10 mouse cellular contexts compared by ENCODE assay signal in the genomic region with DNA sequence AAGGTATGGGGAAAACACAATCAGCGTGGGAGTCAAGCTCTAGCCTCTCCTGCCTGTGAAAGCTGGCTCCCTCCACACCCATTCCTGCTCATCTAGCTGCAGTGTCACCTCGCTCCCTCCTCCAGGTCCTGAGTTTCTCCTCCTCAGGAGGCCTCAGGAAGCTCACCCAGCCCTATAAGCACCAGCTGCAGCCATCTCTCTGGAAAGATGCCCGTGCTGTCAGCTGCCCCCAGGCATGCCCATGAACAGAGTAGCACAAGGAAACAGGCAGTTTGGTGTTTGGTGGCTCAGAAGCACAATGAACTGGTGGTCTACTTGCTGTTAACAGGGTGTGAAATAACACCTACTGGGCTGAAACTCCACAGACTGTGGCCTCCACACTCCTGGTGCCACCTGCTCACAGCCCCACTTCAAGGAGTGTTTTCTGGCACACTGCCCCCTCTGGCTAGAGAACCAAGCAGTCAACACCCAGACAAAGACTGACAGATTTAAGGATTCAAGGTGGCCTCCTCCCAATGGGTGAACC. TPM values are rescaled to one million over a fixed set of nuclear protein-coding genes. Genes with fewer than 3 reads are reported as not detected.
DNase-seq lines count a peak whose midpoint lies in the region; ATAC-seq and TF ChIP-seq lines count a peak whose summit lies in the region.
"Had no signal": no experiment of that assay in that cellular context is flagged by ENCODE, and none has a peak within 500 bp of the region (broad histone marks: within the 10 kb centered on the region; RNA-seq: fewer than 3 reads in every experiment).

No protein-coding gene starts in this region.

- 0 out of 2 replicates have a peak overlapping the region, but pooled peaks have one; percentile 24 for H3K27ac ChIP-seq in liver, postnatal 0 days (ENCODE audit: low read depth)
- peak overlapping the region; percentile 52 for H3K27ac ChIP-seq in forebrain, embryonic 14.5 days (ENCODE audit: low read depth, low read length)

- H3K4me3 ChIP-seq in liver, postnatal 0 days (ENCODE audit: low read depth, low read length) = no peak overlapping the region
- H3K4me3 ChIP-seq in forebrain, embryonic 14.5 days (ENCODE audit: low read depth, low read length) = no peak overlapping the region
- H3K4me3 ChIP-seq: embryonic facial prominence, embryonic 15.5 days had no signal

- 59% methylated on average over 3 of the region's 3 CpGs for WGBS in liver, postnatal 0 days (ENCODE audit: insufficient replicate concordance)
- 44% methylated on average over 3 of the region's 3 CpGs for WGBS in forebrain, embryonic 14.5 days

- no peak overlapping the region for H3K4me2 ChIP-seq in liver, postnatal 0 days (ENCODE audit: low read depth, low read length)
- no peak overlapping the region for H3K4me2 ChIP-seq in forebrain, embryonic 14.5 days (ENCODE audit: low read length)
- H3K4me2 ChIP-seq: embryonic facial prominence, embryonic 15.5 days had no signal

- peak; percentile 38 to 59 for DNase-seq in cerebellum, postnatal 14 days
- no peak for DNase-seq in cerebellum, adult 9-10 months
- DNase-seq in liver, postnatal 0 days = no peak
- no peak for DNase-seq in liver
- DNase-seq in forebrain, embryonic 14.5 days (ENCODE audit: low spot score) = peak; percentile 79
- peak; percentile 21 for DNase-seq in retina, embryonic 14.5 days (ENCODE audit: low spot score)
- DNase-seq in layer of hippocampus, adult 9-11 months = no peak
- DNase-seq: adrenal gland, adult 8-10 months had no signal

- no peak for ATAC-seq in liver, postnatal 0 days
- peak; percentile 84 for ATAC-seq in forebrain, embryonic 14.5 days
- no peak for ATAC-seq in activated CD4-positive, CD25-positive, alpha-beta regulatory T cell, adult 4 months

- no peak overlapping the region for H3K9ac ChIP-seq in liver, postnatal 0 days (replicated peaks)
- no peak overlapping the region for H3K9ac ChIP-seq in forebrain, embryonic 14.5 days (ENCODE audit: low read length)
- H3K9ac ChIP-seq: embryonic facial prominence, embryonic 15.5 days had no signal

- H3K9me3 ChIP-seq in liver, postnatal 0 days (ENCODE audit: low read length) = no peaks in the 10 kb centered on the region
- H3K9me3 ChIP-seq in forebrain, embryonic 14.5 days (replicated peaks; ENCODE audit: control insufficient read depth, low read length) = no peaks in the 10 kb centered on the region
- H3K9me3 ChIP-seq: embryonic facial prominence, embryonic 15.5 days had no signal

- H3K4me1 ChIP-seq in liver, postnatal 0 days (ENCODE audit: insufficient read depth) = peaks cover 6% of the 10 kb centered on the region; the same call in 1 of the 2 replicates
- H3K4me1 ChIP-seq in forebrain, embryonic 14.5 days (ENCODE audit: control insufficient read depth, insufficient read depth, low read length) = peaks cover 8% of the 10 kb centered on the region

- H3K27me3 ChIP-seq in liver, postnatal 0 days (ENCODE audit: insufficient read depth, low read length) = no peaks in the 10 kb centered on the region
- H3K27me3 ChIP-seq in forebrain, embryonic 14.5 days (replicated peaks; ENCODE audit: control insufficient read depth, insufficient read depth, low read length) = no peaks in the 10 kb centered on the region
- H3K27me3 ChIP-seq: embryonic facial prominence, embryonic 15.5 days had no signal

- TF ChIP-seq CTCF in liver, postnatal 0 days (IDR thresholded peaks at IDR 0.05; ENCODE audit: low read depth) = peak; percentile 26

- no peaks in the 10 kb centered on the region for H3K36me3 ChIP-seq in liver, postnatal 0 days (replicated peaks; ENCODE audit: insufficient read depth, low read length)
- H3K36me3 ChIP-seq in forebrain, embryonic 14.5 days (ENCODE audit: control insufficient read depth, insufficient read depth, low read length) = no peaks in the 10 kb centered on the region
- H3K36me3 ChIP-seq: embryonic facial prominence, embryonic 15.5 days had no signal

- no peak for TF ChIP-seq EP300 in liver, postnatal 0 days (IDR thresholded peaks at IDR 0.05; ENCODE audit: low read depth)

RNA-seq across cellular contexts. Expression of gene Slc37a2, which starts 7.1 kb away (rescaled TPM):
- 1.7 and 1.9 TPM in 2 replicates for polyA plus RNA-seq in liver, postnatal 0 days (2015; fragmentation: Nextera tagmentation; extraction: Ambion mirVana)
- polyA plus RNA-seq in forebrain, embryonic 14.5 days (2014; fragmentation: Nextera tagmentation; extraction: Ambion mirVana) = 0.88 and 1.1 TPM in 2 replicates
- polyA plus RNA-seq in activated CD4-positive, CD25-positive, alpha-beta regulatory T cell, adult 4 months (2017; shearing (Covaris generic)) = 1 to 10 TPM; 1.4 to 1.7 TPM

RNA-seq across cellular contexts. Expression of gene Tmem218, which starts 40.4 kb away (rescaled TPM):
- polyA plus RNA-seq in liver, postnatal 0 days (2015; fragmentation: Nextera tagmentation; extraction: Ambion mirVana) = 2.7 and 3.3 TPM in 2 replicates
- 11.0 and 13.9 TPM in 2 replicates for polyA plus RNA-seq in forebrain, embryonic 14.5 days (2014; fragmentation: Nextera tagmentation; extraction: Ambion mirVana)
- 1 to 10 TPM; 3.1 to 3.2 TPM for polyA plus RNA-seq in activated CD4-positive, CD25-positive, alpha-beta regulatory T cell, adult 4 months (2017; shearing (Covaris generic))

Comparison
In these comparisons a context has a peak if more than half of its experiments do, and no peak if none do; other contexts are left out.
1. DNase-seq: peak in cerebellum, postnatal 14 days (2 of 2), forebrain, embryonic 14.5 days (single experiment) and retina, embryonic 14.5 days (single experiment); none in cerebellum, adult 9-10 months (single experiment), liver, postnatal 0 days (single experiment), liver (single experiment) and layer of hippocampus, adult 9-11 months (single experiment).